Mouse (Mus musculus) olfactory bulb, adult 2 months (tissue): ENCODE measurements around the gene Unc13a.

Experiments
- CTCF ChIP-seq: fragments of 200-500 bp; IDR thresholded peaks from 2 replicates; pipeline ENCODE4 v1.5.1; 2012; ENCODE audit warnings: low read depth, mild to moderate bottlenecking, low read length, moderate library complexity; ENCODE audit not compliant: insufficient read depth
- POLR2A ChIP-seq: fragments of 200-500 bp; IDR thresholded peaks from 2 replicates; pipeline ENCODE4 v1.6.1; 2012; ENCODE audit warnings: mild to moderate bottlenecking, low read depth, low read length, moderate library complexity; ENCODE audit not compliant: insufficient read depth

GRCm38 (mm10) chr8:71598375-71598774 lies 73.2 kb downstream of the Unc13a start:
- no peak for TF ChIP-seq CTCF
- TF ChIP-seq POLR2A = no peak
